Mouse (Mus musculus) ES-Bruce4 (cell line): ENCODE data around the gene Unc13b. TPM values are rescaled to one million over a fixed set of nuclear protein-coding genes. Genes with fewer than 3 reads are reported as not detected.

Source experiments
- H3K27ac ChIP-seq: 2 replicates; pipeline ENCODE4 v1.5.1; 2012; ENCODE audit warnings: low read length, inconsistent platforms; ENCODE audit not compliant: insufficient read depth
- H3K27me3 ChIP-seq: 2 replicates; pipeline ENCODE4 v1.6.1; 2012; ENCODE audit warnings: mild to moderate bottlenecking, low read length, inconsistent platforms; ENCODE audit not compliant: control insufficient read depth, poor library complexity, insufficient read depth, severe bottlenecking
- H3K36me3 ChIP-seq: 2 replicates; pipeline ENCODE4 v1.6.1; 2012; ENCODE audit warnings: inconsistent platforms, mild to moderate bottlenecking, low read length, moderate library complexity; ENCODE audit not compliant: control insufficient read depth, poor library complexity, insufficient read depth, severe bottlenecking
- H3K4me1 ChIP-seq: one replicate; pipeline ENCODE4 v1.8.1; 2011; ENCODE audit warnings: low read length; ENCODE audit not compliant: control insufficient read depth, insufficient read depth
- H3K4me3 ChIP-seq: 2 replicates; pipeline ENCODE4 v1.5.1; 2011; ENCODE audit warnings: low read depth, mild to moderate bottlenecking, low read length
- H3K9ac ChIP-seq: 2 replicates; pipeline ENCODE4 v1.6.1; 2012; ENCODE audit warnings: low read depth, mild to moderate bottlenecking, inconsistent platforms; ENCODE audit not compliant: poor library complexity, severe bottlenecking
- H3K9me3 ChIP-seq: replicated peaks from 2 replicates; pipeline ENCODE4 v1.6.1; 2012; ENCODE audit warnings: mild to moderate bottlenecking, low read length, inconsistent platforms; ENCODE audit not compliant: control insufficient read depth, poor library complexity, insufficient read depth, severe bottlenecking
- CTCF ChIP-seq: IDR thresholded peaks from one replicate; pipeline ENCODE4 v1.8.1; 2011; ENCODE audit warnings: low read depth, low read length
- EP300 ChIP-seq: IDR thresholded peaks from 2 replicates; pipeline ENCODE4 v1.6.1; 2011; ENCODE audit warnings: low read depth, low read length; ENCODE audit not compliant: insufficient read depth
- POLR2A ChIP-seq: IDR thresholded peaks from one replicate; pipeline ENCODE4 v1.8.1; 2011; ENCODE audit warnings: low read length; ENCODE audit not compliant: insufficient read depth
- polyA plus RNA-seq: library from polyadenylated mRNA; stranded (reverse); fragments of >200 nt; gene quantifications from 2 replicates; pipeline ENCODE4 v1.2.4, GENCODE M21; 2011; ENCODE audit warnings: low read depth; ENCODE audit not compliant: missing spikeins, insufficient read depth, insufficient read length

The Unc13b gene
- polyA plus RNA-seq, 1 experiment = 23.1 TPM

- Histone ChIP-seq H3K9ac (no peak overlapping the region), H3K4me3 (no peak overlapping the region), H3K27ac (no peak overlapping the region), H3K36me3 (no peaks in the 10 kb centered on the region), H3K9me3 (no peaks in the 10 kb centered on the region), H3K4me1 (no peaks in the 10 kb centered on the region), H3K27me3 (no peaks in the 10 kb centered on the region)
- TF ChIP-seq POLR2A (no peak), CTCF (no peak)
Observed at GRCm38 (mm10) chr4:43170028-43170427, 111.3 kb downstream of the Unc13b start.

- no peaks in the 10 kb centered on the region for H3K4me1 ChIP-seq
- no peaks in the 10 kb centered on the region for H3K36me3 ChIP-seq
- TF ChIP-seq CTCF = no peak
- TF ChIP-seq EP300 = no peak
- no peak for TF ChIP-seq POLR2A
- H3K27ac ChIP-seq = no peak overlapping the region
- no peaks in the 10 kb centered on the region for H3K27me3 ChIP-seq
- H3K9ac ChIP-seq = no peak overlapping the region
- no peaks in the 10 kb centered on the region for H3K9me3 ChIP-seq
- H3K4me3 ChIP-seq = no peak overlapping the region
Observed at GRCm38 (mm10) chr4:43177126-43177525, 118.4 kb downstream of the Unc13b start.

DNA sequence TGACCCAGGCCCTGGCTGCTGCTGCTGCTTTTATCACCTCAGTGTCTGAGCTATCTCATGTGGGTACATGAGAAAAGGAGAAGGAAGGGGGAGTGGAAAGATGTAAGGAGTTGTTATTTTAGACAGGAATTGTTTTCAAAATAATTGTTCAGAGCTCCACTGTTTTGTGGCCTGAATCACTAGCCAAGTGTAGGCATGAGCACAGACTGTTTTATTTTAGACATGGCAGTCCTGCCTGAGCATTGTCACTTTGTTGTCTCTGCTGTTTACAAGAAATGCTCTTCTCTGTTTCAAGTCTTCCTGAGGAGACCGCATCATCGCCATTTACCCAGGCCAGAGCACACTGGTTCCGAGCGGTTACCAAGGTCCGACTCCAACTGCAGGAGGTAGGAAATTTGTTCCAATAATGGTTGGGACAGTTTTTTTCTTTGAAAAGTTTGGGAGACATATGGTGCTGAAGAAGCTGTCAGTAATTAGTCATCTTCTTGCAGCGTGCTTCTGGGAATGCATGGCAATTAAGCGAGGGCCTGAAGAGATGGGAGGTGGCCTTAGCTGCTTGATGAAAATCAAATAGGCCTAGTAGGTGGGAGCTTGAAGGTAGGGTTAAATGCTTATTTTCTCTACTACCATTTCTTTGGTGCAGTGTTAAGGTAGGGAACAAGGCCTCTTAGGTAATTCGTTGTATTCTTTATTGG lies 123.9 kb downstream of the Unc13b start:
- H3K4me3 ChIP-seq = no peak overlapping the region
- no peaks in the 10 kb centered on the region for H3K4me1 ChIP-seq
- no peaks in the 10 kb centered on the region for H3K9me3 ChIP-seq
- TF ChIP-seq EP300 (no peak), CTCF (no peak), POLR2A (no peak)
- no peaks in the 10 kb centered on the region for H3K36me3 ChIP-seq
- H3K27me3 ChIP-seq = no peaks in the 10 kb centered on the region
- no peak overlapping the region for H3K9ac ChIP-seq
- H3K27ac ChIP-seq = no peak overlapping the region

- Histone ChIP-seq H3K9me3 (no peaks in the 10 kb centered on the region), H3K4me1 (no peaks in the 10 kb centered on the region), H3K9ac (no peak overlapping the region), H3K36me3 (no peaks in the 10 kb centered on the region), H3K27ac (no peak overlapping the region), H3K4me3 (no peak overlapping the region), H3K27me3 (no peaks in the 10 kb centered on the region; the same call in 1 of the 2 replicates)
- no peak for TF ChIP-seq CTCF
- no peak for TF ChIP-seq EP300
- no peak for TF ChIP-seq POLR2A
Observed at GRCm38 (mm10) chr4:43187439-43187838, 128.7 kb downstream of the Unc13b start.

DNA sequence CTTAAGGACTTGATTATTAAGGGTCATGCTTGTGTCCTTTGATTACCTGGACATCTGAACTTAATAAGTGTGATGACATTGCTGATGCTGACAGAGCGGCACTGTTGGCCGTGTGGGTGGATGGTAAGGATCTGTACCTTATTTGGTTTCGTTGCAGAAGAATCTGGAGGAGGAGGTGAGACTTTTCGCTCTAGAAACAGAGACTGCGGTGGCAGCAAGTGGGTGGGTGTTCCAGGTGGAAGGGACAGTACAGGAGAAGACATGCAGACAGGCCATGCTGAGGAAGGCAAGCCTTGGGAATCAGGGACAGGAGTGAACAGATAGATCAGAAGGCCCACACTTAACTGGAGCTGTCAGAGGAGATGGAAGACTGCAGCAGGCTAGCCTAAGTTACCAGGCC lies 130.6 kb downstream of the Unc13b start:
- no peak for TF ChIP-seq EP300
- no peak for TF ChIP-seq POLR2A
- TF ChIP-seq CTCF = no peak
- no peak overlapping the region for H3K4me3 ChIP-seq
- H3K9ac ChIP-seq = no peak overlapping the region
- H3K36me3 ChIP-seq = no peaks in the 10 kb centered on the region
- no peaks in the 10 kb centered on the region for H3K4me1 ChIP-seq
- H3K27ac ChIP-seq = no peak overlapping the region
- no peaks in the 10 kb centered on the region for H3K9me3 ChIP-seq
- H3K27me3 ChIP-seq = no peaks in the 10 kb centered on the region; the same call in 1 of the 2 replicates

GRCm38 (mm10) chr4:43204946-43205345 lies 146.2 kb downstream of the Unc13b start:
- TF ChIP-seq EP300 (no peak), POLR2A (no peak), CTCF (no peak)
- no peak overlapping the region for H3K27ac ChIP-seq
- H3K4me3 ChIP-seq = no peak overlapping the region

More at GRCm38 (mm10) chr4:43204946-43205345, 146.2 kb downstream of the Unc13b start:
- no peaks in the 10 kb centered on the region for H3K27me3 ChIP-seq
- H3K9ac ChIP-seq = no peak overlapping the region
- H3K4me1 ChIP-seq = no peaks in the 10 kb centered on the region
- H3K9me3 ChIP-seq = no peaks in the 10 kb centered on the region
- no peaks in the 10 kb centered on the region for H3K36me3 ChIP-seq
